Mouse (Mus musculus) left cerebral cortex, adult 18-20 months (tissue): Measurements from ENCODE around the gene Pi4kb. TPM values are rescaled to one million over a fixed set of nuclear protein-coding genes. Genes with fewer than 3 reads are reported as not detected.
"Not testable (repeated sequence)": the region's sequence is repeated elsewhere in the genome, so short reads cannot be mapped to it uniquely, and the experiment has no call there.

ENCODE experiments used
- DNase-seq, 2 experiments: peaks; one replicate each; pipeline ENCODE4 v3.0.0; 2021 to 2022; ENCODE audit warnings: low spot score in 2 of 2, mixed read lengths in 1 of 2
- long read RNA-seq, 2 experiments: library from polyadenylated mRNA; stranded (forward); transcript quantifications; one replicate each; pipeline ENCODE4 v2.0.0; 2021
- total RNA-seq, 2 experiments: library from RNA; stranded (reverse); gene quantifications; 2 replicates each; pipeline ENCODE4 v1.2.3; 2021

Gene Pi4kb
- 10 to 100 TPM; 60.9 to 62.2 TPM for total RNA-seq
- long read RNA-seq, experiment 1, transcript Pi4kb-201 (11 exons, 3,692 nt), result major isoform, 8 of 19 reads
- long read RNA-seq, experiment 1, partial matches to known transcripts, result 2 of 19 reads
- long read RNA-seq, experiment 1, other reads (novel, unspliced or antisense), result 6 of 19 reads
- long read RNA-seq, experiment 2, partial matches to known transcripts, result 2 of 11 reads
- long read RNA-seq, experiment 2, other reads (novel, unspliced or antisense), result 2 of 11 reads

DNA sequence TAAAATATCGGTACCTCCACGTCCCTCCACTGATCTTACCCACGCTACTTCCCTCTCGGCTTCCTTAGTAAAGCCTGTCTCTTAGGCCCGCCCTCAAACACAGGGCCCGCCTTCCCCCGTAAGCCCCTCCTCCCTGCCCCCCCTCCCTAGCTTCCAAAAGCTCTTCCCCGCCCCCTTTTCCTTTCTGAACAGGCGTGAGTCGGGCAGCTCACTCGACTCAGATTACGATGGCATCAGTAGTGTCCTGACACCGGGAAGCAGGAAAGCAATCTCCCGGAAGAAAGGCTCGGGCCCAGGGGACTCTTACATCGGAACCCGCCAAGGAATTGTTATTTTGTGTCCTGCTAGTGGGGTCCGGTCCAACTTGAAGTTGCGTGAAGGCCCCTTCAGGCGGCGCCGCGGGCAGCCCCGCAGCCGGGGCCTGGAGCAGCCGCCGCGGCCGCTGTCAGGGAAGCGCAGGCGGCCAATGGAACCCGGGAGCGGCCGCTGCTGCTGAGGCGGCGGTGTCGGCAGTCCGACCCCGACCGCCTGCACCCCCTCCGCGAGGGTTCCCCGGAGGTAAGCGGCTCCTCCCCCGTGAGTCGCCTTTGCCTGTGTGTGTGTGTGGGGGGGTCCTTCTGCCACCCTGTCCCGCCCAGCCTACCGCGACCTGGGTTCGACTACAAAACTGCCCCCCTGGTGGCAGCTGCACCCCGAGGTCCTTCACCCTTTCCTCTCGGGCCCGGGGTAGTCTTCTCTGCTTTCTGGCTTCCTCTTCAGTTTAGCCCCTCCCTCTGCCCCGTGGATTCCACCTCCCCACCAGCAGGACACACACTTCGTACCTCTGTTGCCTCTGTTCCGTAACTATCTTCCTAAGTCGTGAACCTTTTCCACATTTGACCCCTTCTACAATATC is at the start of gene Pi4kb:
Pi4kb (plus strand) TSS at position 204 of the 895 bp plus-strand sequence.
- peak; percentile 71 to 75 for DNase-seq

- not testable (repeated sequence) for DNase-seq
Measured at GRCm38 (mm10) chr3:94926301-94926736, 48.2 kb upstream of the Pi4kb start.

DNA sequence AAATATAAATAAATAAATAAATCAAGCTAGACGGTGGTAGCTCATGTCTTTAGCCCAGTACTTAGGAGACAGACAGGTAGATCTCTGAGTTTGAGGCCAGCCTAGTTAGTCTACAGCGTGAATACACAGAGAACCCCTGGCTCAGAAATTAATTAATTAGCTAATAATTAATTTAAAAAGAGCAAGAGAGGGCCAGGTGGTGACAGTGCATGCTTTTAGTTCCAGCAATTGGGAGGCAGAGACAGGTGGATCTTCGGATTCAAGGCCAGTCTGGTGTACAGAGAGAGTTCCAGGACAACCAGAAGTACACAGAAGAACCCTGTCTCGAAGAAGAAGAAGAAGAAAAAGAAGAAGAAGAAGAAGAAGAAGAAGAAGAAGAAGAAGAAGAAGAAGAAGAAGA is 45.6 kb upstream of the Pi4kb start:
- not testable (repeated sequence) for DNase-seq

GRCm38 (mm10) chr3:94930386-94931266 is 43.9 kb upstream of the Pi4kb start:
- DNase-seq, result not testable (repeated sequence)

- not testable (repeated sequence) for DNase-seq
Measured at GRCm38 (mm10) chr3:94931427-94932082, 43.0 kb upstream of the Pi4kb start.

- not testable (repeated sequence) for DNase-seq
Measured at GRCm38 (mm10) chr3:94932279-94932678, 42.3 kb upstream of the Pi4kb start.

DNA sequence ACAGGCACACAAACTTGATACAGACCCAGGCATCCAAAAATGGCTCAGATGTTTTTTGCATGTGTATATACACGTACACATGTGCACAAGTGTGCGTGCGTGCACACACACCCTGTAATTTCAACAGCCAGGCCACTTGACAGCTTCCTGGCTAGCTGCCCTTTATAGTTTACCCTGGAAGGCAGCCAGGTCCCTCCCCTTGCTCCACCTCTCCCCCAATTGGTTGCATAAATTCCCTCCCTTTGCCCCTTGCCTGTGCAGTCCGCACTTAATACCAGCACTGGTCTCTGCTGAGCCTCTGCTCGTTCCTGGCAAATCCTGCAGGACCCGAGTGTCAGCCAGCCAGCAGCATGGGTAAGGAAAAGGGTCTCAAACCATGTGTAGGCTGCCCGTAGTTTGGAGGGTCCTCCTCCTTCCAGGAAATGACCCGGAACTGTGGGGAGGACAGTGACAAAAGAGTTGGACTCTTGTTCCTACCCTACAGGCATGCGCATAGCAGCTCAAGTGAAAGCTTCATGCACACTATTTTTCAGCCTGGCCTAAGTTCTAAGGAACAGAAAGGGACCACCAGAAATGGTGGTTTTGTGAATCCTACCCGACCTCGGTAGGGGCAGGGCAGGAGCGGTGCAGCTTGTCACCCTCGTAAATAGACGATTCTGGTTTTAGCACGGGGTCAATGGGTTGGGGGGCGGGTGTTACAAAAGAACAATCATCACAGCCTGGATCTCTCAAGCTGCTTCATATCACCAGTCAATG is 41.5 kb upstream of the Pi4kb start, which contains the start of gene Selenbp1:
Selenbp1 (plus strand) TSS at position 248 of the 756 bp plus-strand sequence.
- peak; percentile 24 to 32 for DNase-seq

GRCm38 (mm10) chr3:94933604-94934003 is 40.9 kb upstream of the Pi4kb start:
- DNase-seq, result not testable (repeated sequence)

GRCm38 (mm10) chr3:94934564-94934963 is 40.0 kb upstream of the Pi4kb start:
- DNase-seq, result not testable (repeated sequence)

DNA sequence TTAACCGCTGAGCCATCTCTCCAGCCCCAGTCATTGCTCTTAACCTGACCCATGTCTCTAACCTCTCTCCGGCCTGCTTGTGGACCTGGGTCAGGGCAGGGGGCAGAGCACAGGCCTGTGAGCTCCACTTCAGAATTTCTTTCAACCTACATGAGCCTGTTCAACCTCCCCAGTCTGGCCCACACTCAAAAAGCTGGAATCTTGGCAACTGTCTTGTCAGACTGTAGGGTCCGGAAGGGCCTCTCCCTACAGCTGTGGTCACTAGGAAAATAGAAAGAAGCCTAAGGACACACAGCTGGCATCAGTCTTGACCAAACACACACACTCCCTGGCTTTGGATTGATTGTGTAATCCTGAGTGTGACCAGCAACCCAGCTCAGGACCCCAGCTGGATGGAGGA is 39.2 kb upstream of the Pi4kb start:
- DNase-seq, result not testable (repeated sequence)

DNA sequence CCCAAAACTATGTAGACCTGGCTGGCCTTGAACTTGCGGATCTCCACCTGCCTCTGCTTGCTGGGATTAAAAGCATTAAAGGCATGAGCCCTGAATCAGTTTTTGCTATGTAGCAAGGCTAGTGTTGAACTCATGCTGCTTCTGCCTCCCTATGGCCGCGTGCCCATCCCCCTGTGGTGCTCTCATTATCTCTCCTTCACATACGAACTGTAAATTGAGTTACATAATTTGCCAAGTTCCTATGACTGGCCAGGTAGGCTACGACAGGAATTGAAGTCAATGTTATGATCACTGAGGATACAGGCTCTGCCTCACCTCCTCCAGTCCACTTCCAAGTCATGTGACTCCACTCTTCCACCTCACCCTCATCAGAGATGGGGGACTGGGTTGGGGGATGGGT is 38.4 kb upstream of the Pi4kb start:
- not testable (repeated sequence) for DNase-seq

DNA sequence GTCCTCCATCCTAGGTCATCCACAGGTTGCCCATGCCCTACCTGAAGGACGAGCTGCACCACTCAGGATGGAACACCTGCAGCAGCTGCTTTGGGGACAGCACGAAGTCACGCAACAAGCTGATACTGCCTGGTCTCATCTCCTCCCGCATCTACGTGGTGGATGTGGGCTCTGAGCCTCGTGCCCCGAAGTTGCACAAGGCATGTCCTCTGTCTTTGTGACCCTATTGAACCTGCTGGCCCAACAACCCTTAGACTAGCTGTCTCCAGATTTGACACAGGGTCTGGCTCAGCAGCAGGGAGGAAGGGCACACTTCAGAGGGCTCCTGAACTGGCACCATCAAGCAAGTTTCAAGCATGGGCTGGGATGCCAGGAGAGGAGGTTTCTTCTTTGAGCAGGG is 37.3 kb upstream of the Pi4kb start:
- DNase-seq, result not testable (repeated sequence)

DNA sequence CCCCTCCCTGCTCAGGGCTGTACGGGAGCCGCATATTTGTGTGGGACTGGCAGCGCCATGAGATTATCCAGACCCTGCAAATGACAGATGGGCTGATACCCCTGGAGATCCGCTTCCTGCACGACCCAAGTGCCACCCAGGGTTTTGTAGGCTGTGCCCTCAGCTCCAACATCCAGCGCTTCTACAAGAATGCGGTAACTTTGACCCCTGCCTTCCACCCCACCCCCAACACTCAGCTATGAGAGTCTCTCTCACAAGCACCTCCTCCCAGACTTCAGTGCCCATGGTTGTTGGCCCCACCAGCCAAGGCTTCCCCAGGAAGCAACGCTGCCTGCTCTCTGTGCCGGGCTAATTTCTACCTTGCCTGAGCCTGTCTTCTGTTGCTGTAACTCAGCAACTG is 34.5 kb upstream of the Pi4kb start:
- DNase-seq, result not testable (repeated sequence)

- DNase-seq, result not testable (repeated sequence)
Measured at GRCm38 (mm10) chr3:94942211-94942967, 32.1 kb upstream of the Pi4kb start.

DNA sequence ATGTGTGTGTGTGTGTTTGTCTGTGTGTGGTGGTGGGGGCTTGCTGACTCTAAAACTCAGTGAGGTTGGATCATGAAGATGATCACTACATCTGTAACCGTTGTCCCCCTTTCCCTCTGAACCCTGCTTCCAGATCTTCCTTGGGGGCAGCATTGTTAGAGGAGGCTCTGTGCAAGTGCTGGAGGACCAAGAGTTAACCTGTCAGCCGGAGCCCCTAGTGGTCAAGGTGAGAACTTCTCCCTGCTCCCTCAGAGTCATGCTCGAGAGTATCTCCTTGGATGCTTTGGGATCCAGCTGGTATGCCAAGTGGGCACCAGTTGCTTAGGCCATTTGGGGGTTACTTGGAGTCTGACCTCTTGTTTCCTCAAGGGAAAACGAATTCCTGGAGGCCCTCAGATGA is 30.8 kb upstream of the Pi4kb start:
- not testable (repeated sequence) for DNase-seq

DNA sequence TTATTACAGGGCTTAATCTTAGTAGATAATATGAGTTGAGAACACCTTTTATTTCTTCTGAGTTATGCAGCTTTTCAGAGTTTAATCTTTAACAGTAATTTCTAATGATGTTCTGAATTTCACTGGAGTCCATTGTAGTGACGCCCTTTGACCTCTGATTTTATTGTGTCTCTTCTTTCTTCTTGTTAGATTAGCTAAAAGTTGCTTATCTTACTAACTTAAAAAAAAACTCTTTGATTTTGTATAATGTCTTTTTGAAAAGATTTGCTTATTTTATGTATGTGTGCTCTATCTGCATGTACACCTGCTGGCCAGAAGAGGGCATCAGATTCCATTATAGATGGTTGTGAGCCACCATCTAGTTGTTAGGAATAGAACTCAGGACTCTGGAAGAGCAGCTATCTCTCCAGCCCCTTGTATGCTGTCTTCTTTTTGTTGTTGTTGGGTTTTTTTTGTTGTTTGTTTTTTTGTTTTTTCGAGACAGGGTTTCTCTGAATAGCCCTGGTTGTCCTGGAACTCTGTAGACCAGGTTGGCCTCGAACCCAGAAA is 26.4 kb upstream of the Pi4kb start:
- no peak for DNase-seq

DNA sequence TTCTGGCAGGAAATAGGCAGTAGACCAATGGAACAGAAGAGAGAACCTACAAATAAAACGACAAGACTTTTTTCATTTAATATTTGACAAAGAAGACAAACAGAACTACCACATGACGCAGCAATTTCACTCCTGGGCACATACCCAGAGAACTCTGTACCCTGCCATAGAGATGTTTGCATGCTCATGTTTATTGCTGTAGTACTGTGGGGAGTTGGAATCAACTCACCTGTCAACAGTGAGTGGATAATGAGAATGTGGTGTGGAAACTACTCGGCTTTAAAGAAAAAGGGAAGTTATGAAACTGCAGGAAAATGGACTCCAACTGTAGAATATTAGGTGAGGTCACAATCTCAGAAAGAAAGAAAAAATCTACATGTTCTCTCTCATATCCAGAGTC is 24.9 kb upstream of the Pi4kb start:
- no peak for DNase-seq

GRCm38 (mm10) chr3:94952806-94953205 is 21.7 kb upstream of the Pi4kb start:
- no peak for DNase-seq

- DNase-seq, result no peak
Measured at GRCm38 (mm10) chr3:94953384-94953763, 21.2 kb upstream of the Pi4kb start.
